Mouse (Mus musculus): Measurements from ENCODE around the gene Pitpnm2.

- TF ChIP-seq CTCF (IDR thresholded peaks at IDR 0.05; ENCODE audit: low read depth, low read length) = no peak
- TF ChIP-seq POLR2A (IDR thresholded peaks at IDR 0.05; ENCODE audit: extremely low read depth, insufficient read depth, low read length) = no peak
These were observed 15.5 kb downstream of the Pitpnm2 start for GRCm38 (mm10) chr5:124233874-124234661.
